Mouse (Mus musculus): ENCODE data around the gene Casp7. TPM values are rescaled to one million over a fixed set of nuclear protein-coding genes. Genes with fewer than 3 reads are reported as not detected.

The Casp7 gene
- total RNA-seq, 2 experiments from 2014 or later, result 3.5 to 3.8 TPM

Other genes starting within 250 kb of the Casp7 start
- not detected for gene Habp2, start 110.0 kb upstream of the Casp7 start, total RNA-seq (2021)
- gene Nrap, start 7.1 kb upstream of the Casp7 start, total RNA-seq (2021), result under 1 TPM; 0.64 to 0.69 TPM
- gene Plekhs1, start 64.5 kb downstream of the Casp7 start, total RNA-seq (2021), result 1 to 10 TPM in 1 of 2 experiments, under 1 TPM in 1; 0.96 to 1.1 TPM
- 10 to 100 TPM in 1 of 2 experiments, 1 to 10 TPM in 1; 9.3 to 11.0 TPM for gene Dclre1a, start 151.1 kb downstream of the Casp7 start, total RNA-seq (2021)
- gene Nhlrc2, start 151.1 kb downstream of the Casp7 start, total RNA-seq (2021), result 10 to 100 TPM; 11.2 to 12.1 TPM